Mouse (Mus musculus) spleen, adult 2 months (tissue): ENCODE results near the gene Spo11.

Experiments
- CTCF ChIP-seq: fragments of 200-500 bp; IDR thresholded peaks from 2 replicates; pipeline ENCODE4 v1.5.1; 2011; ENCODE audit warnings: mild to moderate bottlenecking, inconsistent platforms; ENCODE audit not compliant: insufficient read depth, insufficient read length, insufficient replicate concordance; ENCODE audit errors: extremely low read depth
- POLR2A ChIP-seq: fragments of 200-500 bp; IDR thresholded peaks from 2 replicates; pipeline ENCODE4 v1.6.1; 2011; ENCODE audit warnings: low read depth, low read length, inconsistent platforms

DNA sequence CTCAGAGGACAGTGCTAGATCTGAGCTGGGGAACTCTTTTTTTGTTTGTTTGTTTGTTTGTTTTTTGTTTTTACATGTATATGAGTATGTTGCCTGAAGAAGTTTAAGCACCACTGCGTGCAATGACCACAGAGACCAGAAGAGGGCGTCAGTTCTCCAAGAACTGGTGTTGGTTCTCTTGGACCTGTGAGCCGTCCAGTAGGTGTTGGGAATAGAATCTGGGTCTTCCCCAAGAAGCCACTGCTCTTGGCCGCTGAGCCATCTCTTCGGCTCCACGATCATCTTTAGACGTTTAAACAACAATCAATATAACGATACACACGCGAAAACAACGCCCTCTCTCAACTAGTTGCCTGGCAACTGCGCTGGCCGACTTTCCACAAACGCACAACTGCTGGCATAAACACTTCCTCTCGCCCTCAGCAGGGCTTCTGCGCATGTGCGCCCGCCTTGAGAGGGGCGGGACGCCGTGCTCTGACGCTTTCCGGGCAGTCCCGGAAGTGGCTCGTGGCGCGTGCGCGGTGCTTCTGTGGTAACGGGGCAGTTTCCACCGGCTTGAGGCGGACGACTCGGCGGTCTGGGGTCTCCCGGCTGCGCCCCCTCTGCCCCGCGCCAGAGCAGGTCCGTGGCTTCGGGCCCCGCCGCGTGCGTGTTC, 22.3 kb downstream of the Spo11 start, which contains the start of gene Rae1:
- peak; percentile 81; the same call in 1 of the 2 replicates for TF ChIP-seq CTCF
- peak; percentile 44 for TF ChIP-seq POLR2A
